Mouse (Mus musculus): ENCODE data around the gene Ffar3. TPM values are rescaled to one million over a fixed set of nuclear protein-coding genes. Genes with fewer than 3 reads are reported as not detected.
A peak's percentile ranks its signal among the peaks of the same experiment; 100 is the strongest.

The Ffar3 gene
- not detected in 2 replicates for polyA plus RNA-seq (2012; rRNA removed)

GRCm38 (mm10) chr7:30856078-30856477 lies at the start of gene Ffar3:
Ffar3 (minus strand) TSS chr7:30856178.
- DNase-seq (ENCODE audit: low read depth), result no peak

- no peak for DNase-seq (ENCODE audit: low read depth)
These were observed 48.1 kb upstream of the Ffar3 start for GRCm38 (mm10) chr7:30904042-30904441.

GRCm38 (mm10) chr7:30895217-30895616 lies 39.2 kb upstream of the Ffar3 start:
- no peak for DNase-seq (ENCODE audit: low read depth)

GRCm38 (mm10) chr7:30892515-30892914 lies 36.5 kb upstream of the Ffar3 start:
- no peak for DNase-seq (ENCODE audit: low read depth)

- DNase-seq (ENCODE audit: low read depth), result no peak
These were observed 35.8 kb upstream of the Ffar3 start for GRCm38 (mm10) chr7:30891746-30892145.

GRCm38 (mm10) chr7:30890681-30891080 lies 34.7 kb upstream of the Ffar3 start:
- DNase-seq (ENCODE audit: low read depth), result no peak

GRCm38 (mm10) chr7:30888786-30889185 lies 32.8 kb upstream of the Ffar3 start:
- no peak for DNase-seq (ENCODE audit: low read depth)

- DNase-seq (ENCODE audit: low read depth), result no peak
These were observed 31.7 kb upstream of the Ffar3 start for GRCm38 (mm10) chr7:30887568-30888188.

- no peak for DNase-seq (ENCODE audit: low read depth)
These were observed 30.9 kb upstream of the Ffar3 start for GRCm38 (mm10) chr7:30886852-30887251.

GRCm38 (mm10) chr7:30884047-30884446 lies 28.1 kb upstream of the Ffar3 start:
- no peak for DNase-seq (ENCODE audit: low read depth)

GRCm38 (mm10) chr7:30881367-30881766 lies 25.4 kb upstream of the Ffar3 start:
- DNase-seq (ENCODE audit: low read depth), result no peak

- DNase-seq (ENCODE audit: low read depth), result no peak
These were observed 24.2 kb upstream of the Ffar3 start, which contains the start of gene Cd22 for GRCm38 (mm10) chr7:30880176-30880575. Cd22 (minus strand) TSS chr7:30880342.

- DNase-seq (ENCODE audit: low read depth), result no peak
These were observed 23.0 kb upstream of the Ffar3 start for GRCm38 (mm10) chr7:30878950-30879349.

- DNase-seq (ENCODE audit: low read depth), result no peak
These were observed 17.1 kb upstream of the Ffar3 start for GRCm38 (mm10) chr7:30873083-30873482.

- DNase-seq (ENCODE audit: low read depth), result no peak
These were observed 7.4 kb upstream of the Ffar3 start for GRCm38 (mm10) chr7:30863386-30863785.

- DNase-seq (ENCODE audit: low read depth), result no peak
These were observed 5.5 kb upstream of the Ffar3 start, which contains the start of gene Ffar1 for GRCm38 (mm10) chr7:30861464-30861863. Ffar1 (minus strand) TSS chr7:30861564.

GRCm38 (mm10) chr7:30859635-30860402 lies 3.8 kb upstream of the Ffar3 start:
- no peak for DNase-seq (ENCODE audit: low read depth)

GRCm38 (mm10) chr7:30859290-30859634 lies 3.3 kb upstream of the Ffar3 start:
- DNase-seq (ENCODE audit: low read depth), result peak; percentile 16

GRCm38 (mm10) chr7:30857746-30858145 lies 1.8 kb upstream of the Ffar3 start:
- DNase-seq (ENCODE audit: low read depth), result no peak

GRCm38 (mm10) chr7:30851421-30851820 lies 4.6 kb downstream of the Ffar3 start:
- DNase-seq (ENCODE audit: low read depth), result no peak

- no peak for DNase-seq (ENCODE audit: low read depth)
These were observed 8.0 kb downstream of the Ffar3 start for GRCm38 (mm10) chr7:30847934-30848333.

GRCm38 (mm10) chr7:30847386-30847785 lies 8.6 kb downstream of the Ffar3 start:
- no peak for DNase-seq (ENCODE audit: low read depth)

- no peak for DNase-seq (ENCODE audit: low read depth)
These were observed 9.4 kb downstream of the Ffar3 start for GRCm38 (mm10) chr7:30846505-30847053.

All from gonadal fat pad, adult 2 months (tissue).